Mouse (Mus musculus): ENCODE results near the gene Atpaf1.

The Atpaf1 gene

DNA sequence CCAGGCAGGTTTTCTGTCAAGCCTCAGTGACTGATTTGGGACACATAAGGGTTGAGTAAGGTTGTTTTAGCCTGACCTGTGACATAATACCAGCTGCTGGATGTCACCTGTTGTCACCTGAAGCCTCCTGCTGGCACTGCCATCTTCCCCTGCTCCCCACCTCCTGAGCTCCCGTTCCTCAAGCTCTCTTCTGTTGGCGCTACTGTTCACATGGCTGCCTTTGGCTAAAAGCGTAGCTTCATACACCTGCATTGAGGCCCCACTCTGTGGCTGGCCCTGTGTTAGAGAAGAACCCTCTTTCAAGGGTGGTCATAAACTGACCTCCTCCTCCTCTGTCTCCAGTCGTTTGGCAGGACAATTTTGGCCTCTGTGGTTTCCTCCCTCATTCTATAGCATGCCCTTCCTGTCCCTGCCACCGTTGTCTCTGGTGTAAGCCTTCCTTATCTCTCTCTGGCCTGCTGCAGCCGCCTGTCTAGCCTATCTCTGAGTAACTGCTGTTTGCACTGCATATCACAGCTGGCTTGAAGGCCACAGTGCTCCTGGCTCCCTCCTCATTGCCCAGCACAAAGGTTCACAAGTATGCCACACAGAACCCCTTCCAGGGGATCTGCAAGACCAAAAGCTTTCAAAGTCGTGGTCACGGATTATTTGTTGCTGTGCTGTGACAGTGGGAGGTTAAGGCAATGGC lies 64.5 kb downstream of the Atpaf1 start:
- DNase-seq (ENCODE audit: low spot score in 2 of 2), result no peak

DNA sequence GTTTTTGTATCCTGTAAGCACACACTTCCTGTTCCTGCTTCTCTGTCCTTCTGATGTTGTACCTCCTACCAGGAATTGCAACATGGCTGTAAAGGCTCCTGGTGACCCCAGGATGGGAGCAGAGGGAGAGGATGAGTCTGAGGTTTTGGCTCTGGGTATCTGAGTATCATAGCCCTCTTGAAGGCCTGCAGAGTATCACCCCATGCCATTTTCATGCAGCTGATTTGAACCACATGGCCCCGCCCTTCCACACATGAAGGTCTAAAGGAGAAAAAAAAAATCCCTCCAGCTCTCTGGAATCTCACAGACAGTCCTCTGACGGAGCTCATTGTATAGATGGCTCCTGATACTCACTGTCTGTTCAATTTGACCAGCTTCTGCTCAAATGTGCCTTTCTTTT lies 65.5 kb downstream of the Atpaf1 start:
- no peak for DNase-seq (ENCODE audit: low spot score in 2 of 2)

DNA sequence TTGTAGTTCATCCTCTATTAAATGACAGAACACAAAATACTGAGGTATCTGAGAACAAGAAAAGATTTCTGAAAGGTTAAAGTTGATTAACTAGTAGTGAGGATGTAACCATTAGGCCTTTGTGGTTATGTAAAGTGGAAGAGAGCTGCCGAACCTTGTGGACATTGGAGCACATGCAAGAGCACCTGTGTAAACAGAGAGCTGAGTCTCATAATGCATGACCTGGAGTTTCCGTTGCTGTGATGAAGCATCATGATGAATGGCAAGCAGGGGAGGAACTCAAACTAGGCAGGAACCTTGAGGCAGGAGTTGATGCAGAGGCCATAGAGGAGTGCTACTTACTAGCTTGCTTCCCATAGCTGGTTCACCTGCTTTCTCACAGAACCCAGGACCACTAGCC lies 66.0 kb downstream of the Atpaf1 start:
- no peak for DNase-seq (ENCODE audit: low spot score in 2 of 2)

DNA sequence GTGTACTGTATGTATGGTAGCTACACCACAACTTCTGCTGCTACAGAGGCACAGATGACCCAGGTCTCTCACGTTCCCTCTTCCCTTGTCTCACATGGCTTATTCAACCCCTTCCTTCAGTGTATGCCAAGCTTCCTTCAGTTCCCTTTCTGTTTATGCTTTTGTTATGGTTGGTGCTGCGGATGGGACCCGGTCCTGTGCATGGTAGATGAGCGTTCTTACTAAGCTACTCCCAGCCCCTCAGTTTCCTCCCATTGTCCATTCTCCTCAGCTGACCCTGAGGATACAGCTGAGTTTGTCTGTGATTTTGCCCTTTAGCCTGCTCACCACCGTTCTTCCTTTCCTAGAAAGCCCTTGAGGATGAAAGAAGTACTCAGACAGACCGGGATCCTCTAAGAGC lies 67.0 kb downstream of the Atpaf1 start:
- DNase-seq (ENCODE audit: low spot score in 2 of 2), result no peak

DNA sequence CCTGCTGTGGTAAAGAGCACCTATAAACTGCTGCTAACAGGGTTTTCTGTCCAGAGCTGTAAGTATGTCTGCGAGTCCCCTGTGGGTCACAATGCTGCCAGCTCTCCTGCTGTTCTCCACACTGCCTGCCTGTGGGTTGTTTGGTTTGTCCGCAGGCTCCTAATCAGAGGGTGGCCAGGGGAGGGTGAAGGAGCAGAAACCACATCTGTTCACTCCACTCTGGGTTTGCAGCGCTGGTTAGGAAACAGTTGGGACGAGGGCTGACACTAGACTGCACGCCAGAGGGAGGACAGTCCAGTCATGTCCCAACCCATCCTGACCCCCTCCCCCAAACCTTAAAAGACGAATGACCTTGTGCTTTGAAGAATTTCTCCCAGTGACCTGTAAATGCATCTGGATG lies 70.5 kb downstream of the Atpaf1 start:
- DNase-seq (ENCODE audit: low spot score in 2 of 2), result no peak

DNA sequence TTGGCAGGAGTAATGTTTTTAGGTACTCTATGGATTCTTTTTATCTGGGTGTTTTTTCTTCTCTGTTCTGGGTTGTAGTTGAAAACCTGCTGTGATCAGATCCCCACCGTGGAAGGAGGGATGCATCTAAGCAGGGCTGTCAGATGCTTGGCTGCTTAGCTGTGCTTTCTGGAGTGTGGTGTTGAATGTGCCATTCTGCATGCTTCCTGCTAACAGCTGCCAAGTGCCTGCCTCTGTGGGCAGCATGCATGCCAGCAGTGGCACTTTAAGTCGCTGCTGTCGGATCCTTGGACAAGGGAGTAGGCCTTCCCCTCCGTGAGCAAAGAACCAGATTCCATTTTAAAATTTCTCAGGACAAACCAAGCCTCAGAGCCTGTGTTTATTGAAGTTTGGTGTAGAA lies 71.0 kb downstream of the Atpaf1 start:
- no peak for DNase-seq (ENCODE audit: low spot score in 2 of 2)

DNA sequence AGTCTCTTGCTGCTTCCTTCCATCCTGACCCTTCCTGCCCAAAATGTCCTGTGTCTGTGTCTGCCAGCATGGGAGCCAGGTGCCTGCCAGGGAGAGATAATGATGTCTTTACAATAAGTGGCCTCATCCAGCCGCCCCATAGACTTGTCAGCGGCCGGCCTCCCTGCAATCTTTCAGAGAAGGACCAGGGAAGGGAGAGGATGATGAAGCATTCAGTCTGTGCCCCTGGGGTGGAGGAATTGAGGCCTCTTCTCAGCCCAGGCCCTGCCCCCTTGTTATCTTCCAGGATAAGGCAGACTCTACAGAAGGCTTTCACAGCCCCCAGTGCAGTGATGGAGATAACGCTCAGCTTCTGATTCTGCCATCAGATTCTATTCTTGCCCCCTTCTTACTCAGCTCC lies 71.7 kb downstream of the Atpaf1 start:
- DNase-seq (ENCODE audit: low spot score in 2 of 2), result no peak

DNA sequence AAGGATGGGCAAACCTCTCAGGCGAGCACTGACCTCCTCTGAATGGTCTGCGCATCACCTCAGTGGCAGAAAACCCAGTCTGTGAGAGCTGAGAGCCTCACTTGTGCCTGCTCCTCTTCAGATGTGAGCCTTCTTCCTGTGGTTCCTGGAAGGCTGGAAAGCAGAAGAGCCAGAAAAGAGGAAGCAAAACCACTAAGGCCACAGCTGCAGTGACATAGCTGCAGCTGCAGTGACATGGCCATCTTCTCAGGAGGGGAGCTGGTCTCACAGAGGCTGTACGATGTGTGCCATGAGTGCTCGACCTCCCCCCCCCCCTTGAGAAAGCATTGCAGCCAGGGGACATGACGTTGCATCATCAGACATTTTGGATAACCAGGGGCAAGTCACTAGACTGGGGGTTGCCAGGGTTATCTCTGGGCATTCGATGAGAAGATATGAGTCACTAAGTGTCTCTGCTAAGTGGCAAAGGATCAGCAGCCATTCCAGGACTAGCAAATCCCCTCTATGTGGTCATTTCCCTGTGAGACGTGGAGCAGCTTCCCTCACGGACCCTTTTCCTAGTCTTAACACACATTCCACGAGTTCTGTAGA lies 72.8 kb downstream of the Atpaf1 start:
- DNase-seq (ENCODE audit: low spot score in 2 of 2), result no peak

DNA sequence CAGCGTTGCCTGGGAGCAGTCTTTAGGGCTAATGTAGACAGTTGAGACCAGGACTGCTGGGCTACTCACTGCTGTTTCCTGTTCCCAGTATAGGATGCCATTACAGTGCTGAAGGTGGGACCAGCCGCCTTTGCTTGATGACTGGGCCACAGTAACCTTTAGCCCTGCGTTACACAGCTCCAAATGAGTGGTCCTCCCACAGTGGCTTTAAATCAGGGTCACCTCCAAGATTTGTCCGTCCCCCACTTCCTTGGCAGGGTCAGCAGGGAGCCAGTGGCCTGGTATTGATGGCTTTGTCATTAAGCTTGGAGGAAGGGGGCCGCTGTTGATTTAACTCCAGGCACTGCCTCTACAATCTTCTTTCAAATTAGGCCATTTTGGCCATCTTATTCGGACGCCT lies 78.7 kb downstream of the Atpaf1 start:
- no peak for DNase-seq (ENCODE audit: low spot score in 2 of 2)

DNA sequence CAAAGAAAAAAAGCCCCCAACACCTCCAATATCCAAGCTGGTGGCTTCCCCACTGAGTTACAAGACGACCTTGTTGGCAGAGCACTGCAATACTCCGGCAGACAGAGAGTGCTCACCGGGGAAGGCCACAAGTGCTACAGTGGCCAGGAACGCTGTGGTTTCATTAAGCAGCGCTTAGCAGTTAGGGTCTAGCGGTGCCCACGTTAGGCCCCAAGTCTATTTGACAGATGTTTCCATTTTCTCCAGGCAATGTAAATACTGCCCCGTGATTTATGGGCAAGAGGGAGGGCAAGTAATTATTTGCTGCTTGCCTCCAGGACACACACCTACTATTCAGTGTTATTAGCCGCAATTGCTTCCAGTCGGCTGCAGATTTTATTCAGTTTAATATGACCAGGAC lies 79.3 kb downstream of the Atpaf1 start:
- no peak for DNase-seq (ENCODE audit: low spot score in 2 of 2)

Measured in natural killer cell, adult 2 months (primary cell).